Mouse (Mus musculus) thymus, postnatal 4 days (tissue): ENCODE data around the gene Idh3b.

Experiments used
- DNase-seq: peaks from one replicate; pipeline ENCODE4 v3.0.0; 2021

Gene Idh3b

DNA sequence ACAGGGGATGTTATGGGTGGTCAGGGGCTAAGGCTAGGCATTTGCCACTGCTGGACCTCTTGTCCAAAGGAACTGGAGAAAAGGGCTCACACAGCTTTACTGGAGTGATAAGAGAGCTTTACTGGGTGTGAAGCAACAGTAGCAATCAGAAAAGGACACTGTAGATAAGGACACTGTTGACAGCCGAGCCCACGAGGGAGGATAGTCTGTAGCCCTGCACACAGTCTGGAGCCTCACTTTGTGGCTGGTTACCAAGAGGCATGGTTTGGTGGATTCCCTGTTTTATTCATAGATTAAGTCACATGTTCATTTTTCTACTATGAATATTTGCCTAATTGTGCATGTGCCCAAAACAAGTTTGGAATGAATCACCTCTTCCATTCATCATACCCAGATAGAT lies 21.9 kb downstream of the Idh3b start:
- DNase-seq, result no peak

DNA sequence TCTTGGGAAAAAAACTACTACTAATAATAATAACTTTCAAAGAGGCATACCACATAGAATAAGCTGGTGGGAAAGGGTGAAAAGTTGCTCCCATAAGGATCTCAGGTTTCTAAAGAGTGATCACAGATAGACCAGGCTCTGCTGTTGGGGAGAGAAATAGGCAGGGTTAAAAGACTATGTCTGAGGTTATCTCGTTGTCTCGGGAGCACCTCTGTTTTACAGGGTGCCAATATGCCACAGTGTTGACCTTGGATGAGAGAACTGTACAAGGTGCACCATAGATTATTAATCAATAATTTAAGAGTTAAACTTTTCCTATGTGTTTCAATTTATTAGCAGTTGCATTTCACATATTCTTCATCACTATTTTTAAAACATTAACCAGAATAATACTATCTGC lies 22.4 kb downstream of the Idh3b start:
- DNase-seq, result no peak

DNA sequence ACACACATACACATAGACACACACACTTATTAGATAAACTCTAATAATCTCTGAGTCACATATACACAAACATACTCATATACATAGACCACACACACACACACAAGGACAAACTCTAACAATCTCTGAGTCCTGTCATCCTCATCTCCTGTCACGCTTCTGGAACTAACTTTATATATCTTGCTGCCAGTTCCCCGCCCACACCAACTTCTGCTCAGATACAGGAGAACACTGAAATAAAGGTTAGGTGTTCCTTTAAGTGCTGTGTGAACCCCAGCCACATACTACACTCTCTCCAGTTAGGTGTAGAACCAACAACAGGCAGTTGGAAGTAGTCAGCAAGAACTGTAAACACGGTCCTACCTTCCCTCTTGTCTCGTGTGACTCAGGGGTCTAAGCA lies 23.5 kb downstream of the Idh3b start:
- no peak for DNase-seq

- no peak for DNase-seq
Measured at GRCm38 (mm10) chr2:130256762-130257161, 27.6 kb downstream of the Idh3b start.

- DNase-seq, result no peak
Measured at GRCm38 (mm10) chr2:130248226-130248625, 36.1 kb downstream of the Idh3b start.

DNA sequence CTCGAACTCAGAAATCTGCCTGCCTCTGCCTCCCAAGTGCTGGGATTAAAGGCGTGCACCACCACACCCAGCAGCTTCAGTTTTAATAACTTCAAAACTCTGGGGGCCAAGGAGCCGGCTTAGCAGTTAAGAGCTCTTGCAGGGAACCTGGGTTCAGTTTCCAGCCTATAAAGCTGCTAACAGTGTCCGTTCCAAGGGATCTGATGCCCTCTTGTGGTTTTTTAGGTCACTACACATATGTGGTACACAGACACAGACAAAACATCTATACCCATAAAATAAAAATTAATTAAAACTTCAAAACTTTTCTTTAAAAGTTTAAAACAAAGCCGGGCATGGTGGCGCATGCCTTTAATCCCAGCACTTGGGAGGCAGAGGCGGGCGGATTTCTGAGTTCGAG lies 37.4 kb downstream of the Idh3b start:
- DNase-seq, result peak; percentile 21
